Mouse (Mus musculus) brain, adult 2 months (tissue): ENCODE results near the gene Lcp2.

ENCODE experiments used
- DNase-seq: peaks from one replicate; pipeline ENCODE4 v3.0.0; 2011; ENCODE audit warnings: low read depth, low spot score

Lcp2 gene

DNA sequence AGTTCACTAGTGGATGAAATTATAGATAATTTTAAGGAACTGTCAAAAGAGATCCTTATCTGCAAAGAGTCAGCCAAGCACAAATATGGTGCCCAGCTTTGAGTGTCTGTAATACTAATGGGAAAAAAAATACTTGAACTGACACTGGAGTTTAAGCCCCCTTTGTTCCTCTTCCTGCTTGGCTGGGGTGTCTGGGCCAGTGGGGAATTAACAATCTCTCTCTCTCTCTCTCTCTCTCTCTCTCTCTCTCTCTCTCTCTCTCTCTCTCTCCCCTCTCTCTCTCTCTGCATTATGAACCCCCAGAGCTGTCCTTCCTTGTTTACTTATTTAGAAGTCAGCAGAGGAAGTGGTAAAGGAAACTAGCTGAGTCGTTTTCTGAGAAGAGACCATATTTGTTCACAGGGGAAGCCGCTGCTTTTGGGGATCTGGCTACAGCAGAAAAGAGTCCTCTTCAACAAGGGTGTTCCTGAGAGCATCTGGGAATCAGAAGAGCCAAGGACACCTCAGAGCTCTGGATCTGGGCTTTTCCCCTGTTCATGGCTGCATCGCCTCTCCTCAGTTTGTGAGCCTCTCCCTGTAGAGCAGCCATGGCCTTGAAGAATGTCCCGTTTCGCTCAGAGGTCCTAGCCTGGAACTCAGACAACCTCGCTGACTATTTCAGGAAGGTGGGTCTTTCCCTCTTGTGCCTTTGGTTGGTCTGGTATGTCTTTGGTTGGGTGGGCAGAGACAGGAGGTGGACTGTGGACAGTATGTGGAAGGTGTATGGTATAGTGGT lies at the start of gene Lcp2:
Gene Lcp2, plus strand, starts transcription at position 154 of the 775 bp plus-strand sequence.
- peak; percentile 23 for DNase-seq

DNA sequence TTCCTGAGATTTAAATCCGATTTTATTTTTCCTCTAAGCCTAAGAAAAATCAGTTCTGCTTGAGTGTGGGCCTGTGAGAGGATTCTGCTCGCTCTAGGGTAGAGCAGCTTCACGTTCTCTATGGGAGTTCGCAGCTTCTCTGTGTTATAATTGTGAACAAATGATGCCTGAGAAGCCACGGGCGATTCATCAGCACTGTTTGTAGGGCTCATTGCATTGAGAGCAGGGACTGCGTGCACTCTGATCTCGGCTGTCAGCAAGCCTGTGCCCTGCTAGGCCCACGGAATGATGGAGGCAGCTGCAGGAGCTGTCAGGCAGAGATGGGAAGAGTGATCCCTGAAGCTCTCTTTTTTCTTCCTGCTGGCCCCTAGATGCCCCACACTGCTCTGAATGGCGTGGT lies 48.5 kb upstream of the Lcp2 start:
- no peak for DNase-seq

DNA sequence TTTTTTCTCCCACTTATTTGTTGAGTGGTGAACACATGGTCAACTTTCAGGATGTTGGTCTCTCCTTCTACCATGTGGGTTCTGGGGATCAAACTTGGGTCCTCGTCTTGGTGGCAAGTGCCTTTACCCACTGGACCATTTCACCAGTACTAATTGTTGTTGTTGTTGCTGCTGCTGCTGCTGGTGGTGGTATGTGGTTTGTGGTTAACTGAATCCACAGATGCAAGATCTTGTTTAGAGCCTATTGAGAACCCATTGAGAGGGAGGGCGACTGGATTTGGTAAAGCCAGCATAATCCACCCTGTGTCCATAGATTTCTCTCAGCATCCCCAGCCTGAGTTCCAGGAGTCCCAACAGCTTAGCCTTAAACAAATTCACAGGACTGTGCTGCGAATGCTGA lies 46.3 kb upstream of the Lcp2 start:
- DNase-seq = no peak

DNA sequence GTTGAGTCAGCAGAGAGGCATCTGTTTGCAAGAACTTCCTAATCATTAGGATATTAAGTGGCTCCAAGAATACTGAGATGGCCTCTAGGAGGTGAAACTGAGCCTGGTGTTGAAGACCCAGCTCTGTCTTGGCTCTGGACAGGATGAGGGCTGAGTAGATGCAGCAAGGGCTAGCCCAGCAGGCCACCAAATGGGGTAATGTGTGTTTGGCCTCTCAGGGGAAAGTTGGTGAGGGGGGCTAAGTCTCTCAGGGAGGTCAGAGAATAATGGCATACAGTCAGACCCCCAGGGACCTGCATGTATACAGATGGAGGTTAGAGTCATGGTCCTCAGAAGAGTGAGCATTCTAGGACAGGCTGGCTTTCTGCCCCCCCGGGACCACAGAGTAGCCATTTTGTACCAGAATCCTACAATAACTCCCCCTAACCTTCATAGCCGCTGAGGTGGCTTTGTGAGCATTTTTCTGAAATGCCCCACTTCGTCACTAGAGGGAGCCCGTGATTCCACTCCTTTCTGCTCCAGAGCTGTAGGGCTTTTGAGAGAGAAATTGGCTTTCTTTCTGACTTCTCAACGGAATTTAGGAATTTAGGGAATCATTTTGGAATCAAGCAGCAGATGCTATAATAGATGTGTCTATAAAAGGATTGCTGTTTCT lies 44.7 kb upstream of the Lcp2 start:
- DNase-seq = peak; percentile 56

DNA sequence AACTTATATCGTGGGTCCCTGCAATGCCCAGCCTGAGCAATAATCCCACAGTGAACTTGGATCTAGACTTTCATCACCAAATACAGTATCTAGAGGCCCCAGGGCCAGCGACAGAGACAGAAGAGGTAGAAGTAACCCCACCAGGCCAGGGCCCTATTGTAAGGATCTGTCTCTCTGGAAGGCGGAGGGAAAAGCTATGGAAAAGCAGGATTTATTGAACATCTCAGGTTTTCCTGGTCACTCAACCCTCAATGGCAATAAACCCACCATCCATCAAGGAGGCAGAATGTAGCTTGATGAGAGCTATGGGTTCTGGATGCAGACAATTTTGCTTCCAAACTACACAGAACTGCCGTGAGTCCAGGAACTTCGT lies 44.1 kb upstream of the Lcp2 start:
- no peak for DNase-seq

DNA sequence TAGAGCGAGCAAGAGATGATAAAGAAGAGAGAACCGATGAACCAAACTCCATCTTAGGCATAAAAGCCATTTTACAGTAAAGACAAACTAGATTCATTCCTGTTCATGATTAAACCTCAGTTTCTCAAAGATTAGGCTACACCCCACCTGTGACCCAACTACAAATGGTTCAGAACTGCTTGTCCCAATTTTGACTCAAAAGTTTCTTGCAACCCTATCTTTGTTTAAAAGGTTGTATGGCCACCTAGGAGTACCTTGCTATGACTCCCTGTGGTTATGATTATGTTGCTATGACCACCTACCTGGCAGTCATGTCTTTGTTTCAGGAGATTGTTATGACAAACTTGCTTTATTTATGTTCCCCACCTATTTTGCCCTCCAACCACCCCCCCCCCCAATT lies 39.1 kb upstream of the Lcp2 start:
- no peak for DNase-seq

DNA sequence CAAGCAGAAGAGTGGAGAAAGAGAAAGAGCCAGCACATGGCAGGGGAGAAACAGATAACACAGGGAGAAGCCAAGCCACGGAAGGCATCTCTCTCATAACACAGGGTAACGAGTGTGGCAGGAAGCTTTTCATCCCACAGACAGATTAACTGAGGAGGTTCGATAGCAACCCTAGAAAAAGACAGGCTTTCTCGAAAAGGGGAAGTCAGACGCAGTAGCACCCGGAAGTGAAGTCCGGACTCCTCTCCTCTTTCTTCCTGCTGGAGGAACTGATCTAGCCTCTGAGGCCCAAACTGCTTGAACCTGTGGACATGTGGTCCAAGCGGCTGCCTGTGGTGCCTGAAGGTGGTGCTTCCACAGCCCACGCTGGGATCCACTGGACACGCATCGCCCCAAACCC lies 38.5 kb upstream of the Lcp2 start:
- peak; percentile 12 for DNase-seq

DNA sequence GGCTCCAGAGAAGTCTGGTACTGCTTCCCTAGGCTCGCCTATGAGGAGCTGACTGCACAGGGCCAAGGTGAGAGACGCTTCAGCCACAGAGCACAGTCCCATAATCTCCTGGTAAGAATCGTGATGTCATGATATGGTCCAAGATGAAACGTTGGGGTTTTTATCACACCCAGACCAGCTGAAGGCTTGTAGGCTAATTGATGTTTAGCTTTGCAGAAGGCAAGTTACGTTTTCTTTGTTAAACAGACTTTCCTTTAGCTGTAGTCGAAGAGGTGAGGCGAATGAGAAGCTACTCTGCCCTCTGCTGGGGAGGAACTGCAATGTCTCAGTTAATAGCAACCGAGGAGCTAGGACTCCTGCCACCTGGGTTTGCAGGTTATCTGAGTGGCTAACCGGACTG lies 38.0 kb upstream of the Lcp2 start:
- DNase-seq = peak; percentile 79

DNA sequence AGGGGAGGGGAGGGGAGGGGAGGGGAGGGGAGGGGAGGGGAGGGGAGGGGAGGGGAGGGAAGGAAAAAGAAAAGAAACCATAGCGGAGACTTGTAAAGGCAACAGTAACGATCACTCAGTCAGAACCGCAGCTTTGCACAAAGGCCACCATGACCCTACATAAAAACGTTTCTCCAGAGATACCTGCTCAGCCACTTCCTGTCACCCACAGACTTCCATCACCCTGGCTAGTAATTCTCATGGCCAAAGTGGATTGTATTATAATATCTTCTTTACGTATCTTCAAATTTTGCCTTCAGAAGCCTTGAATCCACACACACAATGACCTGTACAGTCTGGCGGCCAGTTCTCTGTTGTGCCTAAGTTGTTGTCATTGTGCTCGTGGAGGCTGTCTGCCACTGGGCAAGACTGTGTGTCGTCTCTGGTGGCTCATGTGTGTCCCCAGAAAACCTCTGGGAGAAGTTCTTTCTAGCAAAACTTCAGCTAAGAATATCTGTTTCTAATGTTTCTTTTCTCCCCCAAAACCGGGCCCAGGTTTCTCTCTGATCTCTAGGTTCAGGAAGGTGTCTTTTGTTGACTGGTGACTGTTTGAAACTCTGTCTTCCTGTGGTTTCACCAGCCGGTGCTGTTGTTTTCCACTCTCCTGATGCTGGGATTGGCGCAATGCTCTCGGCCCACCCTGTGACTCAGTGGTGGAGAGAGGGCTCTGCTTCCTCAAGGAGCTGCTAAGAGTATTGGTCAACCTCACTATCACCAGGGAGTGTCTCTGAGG lies 37.2 kb upstream of the Lcp2 start:
- DNase-seq = no peak

DNA sequence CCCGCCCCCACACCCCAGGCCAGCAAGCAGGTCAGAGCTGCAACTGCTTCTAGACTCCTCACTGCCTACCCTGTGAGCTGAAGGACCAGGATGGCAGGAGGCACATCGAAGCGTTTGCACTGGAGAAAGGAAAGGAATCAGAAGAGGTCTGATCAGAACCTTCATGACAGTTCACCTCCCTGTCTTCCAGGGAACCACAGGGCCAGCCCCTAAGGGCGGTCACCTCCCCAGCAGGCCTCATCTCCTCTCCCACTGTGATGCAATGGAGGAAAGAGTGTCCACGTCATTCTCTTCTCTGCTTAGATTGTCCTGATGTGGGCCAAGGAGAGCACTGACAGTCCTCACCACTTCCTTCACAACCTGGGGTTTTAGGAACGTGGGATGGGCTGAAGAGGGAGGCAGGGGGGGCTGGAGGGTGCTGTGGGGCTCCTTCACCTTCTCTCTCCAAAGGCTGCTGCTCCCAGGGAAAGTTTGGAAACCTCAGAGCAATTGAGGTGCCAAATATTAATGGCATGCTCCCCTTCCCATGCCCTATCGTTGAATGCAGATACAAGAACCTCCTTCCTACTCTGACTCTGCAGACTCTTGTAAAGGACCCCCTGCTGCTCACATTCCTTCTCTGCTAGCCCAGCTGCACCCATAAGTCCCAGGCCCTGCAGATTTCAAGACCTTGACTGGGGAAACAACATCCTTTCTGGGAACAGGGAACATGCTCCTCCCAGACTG lies 36.4 kb upstream of the Lcp2 start:
- DNase-seq = no peak

DNA sequence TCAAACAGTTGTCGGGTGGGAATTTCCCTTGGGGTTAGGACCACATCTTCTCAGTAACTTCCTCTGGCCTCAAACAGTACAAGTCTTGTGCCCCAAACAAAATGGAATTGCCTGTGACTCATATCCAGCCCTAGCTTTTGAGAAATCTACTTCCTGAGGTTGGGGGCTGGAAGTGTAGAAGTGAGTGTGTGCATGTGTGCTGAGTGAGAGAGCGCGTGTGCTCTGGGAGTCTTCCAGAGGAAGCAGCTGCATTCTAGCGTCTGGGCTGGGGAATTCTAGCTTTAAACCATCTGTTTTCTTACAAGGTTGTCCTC lies 35.9 kb upstream of the Lcp2 start:
- DNase-seq = peak; percentile 78

DNA sequence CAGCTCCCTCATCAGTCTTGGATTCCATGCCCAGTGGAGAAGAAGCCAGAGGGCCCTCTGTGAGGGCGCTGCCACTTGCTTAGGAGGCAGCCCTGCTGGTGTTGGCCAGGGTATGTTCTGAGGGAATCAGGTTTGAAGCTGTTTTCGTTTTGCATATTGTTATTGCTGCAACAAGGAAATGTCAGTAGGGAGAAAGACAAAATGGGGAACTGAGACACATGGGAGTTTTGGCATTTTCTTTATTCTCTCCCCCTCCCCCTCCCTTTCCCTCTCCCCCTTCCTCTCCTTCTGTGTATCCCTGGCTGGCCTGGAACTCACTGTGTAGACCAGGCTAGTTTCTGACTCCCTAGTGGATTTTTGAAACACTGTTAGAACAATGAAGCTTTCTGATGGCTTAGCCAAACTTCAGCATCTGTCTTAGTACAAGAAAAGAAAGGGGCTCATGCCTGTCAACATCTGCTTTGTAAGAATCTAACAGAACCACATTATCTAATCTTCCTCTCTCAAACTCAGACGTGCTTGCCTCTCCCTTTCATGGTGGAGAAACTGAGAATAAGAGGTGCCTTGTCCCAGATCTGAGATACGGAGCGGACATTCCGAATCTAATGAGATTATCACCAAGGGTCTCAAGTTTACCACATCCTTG lies 34.6 kb upstream of the Lcp2 start:
- no peak for DNase-seq

DNA sequence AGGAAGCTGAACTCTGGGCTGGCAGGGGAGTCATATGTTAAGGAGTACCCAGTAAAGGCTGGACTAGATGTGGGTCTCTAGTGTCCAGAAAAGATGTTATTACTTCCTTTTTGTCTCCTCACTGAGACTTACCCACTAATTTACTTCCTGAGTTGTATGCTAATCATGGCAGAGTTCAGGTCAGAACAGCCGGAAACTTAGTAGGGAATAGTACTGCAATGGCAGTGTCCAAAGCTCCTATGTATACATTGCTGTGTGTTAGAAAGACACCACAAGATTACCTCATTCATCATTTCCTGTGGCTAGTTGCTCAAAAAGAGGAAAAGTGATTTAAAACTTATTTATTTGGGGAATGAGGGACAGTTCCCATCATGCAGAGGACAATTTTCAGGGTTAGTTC lies 21.6 kb upstream of the Lcp2 start:
- no peak for DNase-seq

DNA sequence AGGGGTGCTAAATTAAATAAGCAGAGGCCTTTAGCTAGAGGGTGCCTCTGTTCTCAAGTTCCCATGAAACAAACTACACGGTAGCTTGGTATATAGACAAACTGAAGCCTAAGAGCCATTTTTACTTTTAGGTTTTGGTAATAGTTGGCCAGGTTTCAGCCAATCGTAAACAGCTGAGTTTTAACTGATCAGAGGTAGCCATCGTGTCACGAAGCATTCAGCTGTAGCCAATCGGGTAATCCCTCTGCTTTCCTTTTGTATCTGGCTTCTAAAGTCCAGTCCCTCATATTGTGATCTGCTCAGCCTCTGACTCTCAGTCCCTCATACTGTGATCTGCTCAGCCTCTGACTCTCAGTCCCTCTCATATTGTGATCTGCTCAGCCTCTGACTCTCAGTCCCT lies 17.1 kb upstream of the Lcp2 start:
- no peak for DNase-seq

DNA sequence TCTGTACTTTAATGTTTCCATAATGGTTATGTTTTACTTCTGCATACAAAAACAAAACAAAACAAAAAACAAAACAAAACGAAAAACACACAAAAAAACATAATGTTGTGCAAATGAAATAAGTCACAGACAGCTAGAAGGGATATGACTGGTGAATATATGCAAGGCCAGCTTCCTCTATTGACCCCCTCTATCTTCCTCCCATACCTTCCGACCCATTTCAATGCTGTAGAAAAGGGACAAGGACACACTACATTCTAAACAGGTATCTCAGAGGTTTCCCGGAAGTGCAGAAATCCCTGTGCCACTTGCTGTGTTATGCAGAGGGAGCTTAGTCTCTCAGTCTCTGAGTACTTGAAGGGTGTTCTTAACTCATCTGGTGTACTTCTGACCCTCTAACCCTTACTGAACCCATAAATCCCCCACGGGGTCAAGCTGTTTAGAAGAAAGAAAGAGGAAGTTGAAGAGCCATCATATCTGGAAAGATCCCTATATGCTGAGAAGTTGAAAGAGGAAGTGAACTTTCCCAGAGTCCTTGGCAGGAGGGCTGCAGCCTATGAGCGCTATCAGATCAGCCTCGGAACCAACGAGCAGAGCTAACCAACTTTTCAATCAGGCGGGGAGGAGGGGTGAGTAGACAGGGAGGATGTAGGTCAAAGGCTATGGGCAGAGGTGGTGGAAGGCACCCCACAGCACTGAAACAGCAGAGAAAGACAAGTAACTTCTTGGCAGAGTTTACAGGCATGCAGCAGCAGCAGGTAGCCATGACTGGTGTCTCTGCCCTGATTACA lies 15.5 kb upstream of the Lcp2 start:
- DNase-seq = peak; percentile 26

DNA sequence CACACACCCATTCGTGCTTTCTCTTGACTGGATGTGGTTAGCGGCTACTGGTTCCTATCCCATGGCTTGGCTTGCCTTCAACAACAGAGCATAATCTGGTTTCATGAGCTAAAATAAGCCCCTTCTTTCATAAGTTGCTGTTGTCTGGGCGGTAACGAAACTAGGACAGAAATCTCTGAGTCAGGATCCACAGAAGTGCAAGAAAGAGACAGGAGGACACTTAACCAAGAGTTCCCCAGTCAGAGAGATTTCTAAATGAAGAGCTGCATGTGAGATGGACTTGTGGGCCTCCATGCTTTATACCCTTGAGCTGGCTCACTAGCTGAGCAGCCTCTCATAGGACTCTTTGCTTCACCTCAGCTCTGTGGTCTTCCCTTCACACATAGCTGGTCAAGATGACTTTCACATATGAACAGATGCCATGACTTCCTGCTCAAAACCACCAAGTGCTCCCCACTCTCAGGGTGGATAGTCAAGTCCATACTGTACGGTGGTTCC lies 12.7 kb upstream of the Lcp2 start:
- peak; percentile 82 for DNase-seq

DNA sequence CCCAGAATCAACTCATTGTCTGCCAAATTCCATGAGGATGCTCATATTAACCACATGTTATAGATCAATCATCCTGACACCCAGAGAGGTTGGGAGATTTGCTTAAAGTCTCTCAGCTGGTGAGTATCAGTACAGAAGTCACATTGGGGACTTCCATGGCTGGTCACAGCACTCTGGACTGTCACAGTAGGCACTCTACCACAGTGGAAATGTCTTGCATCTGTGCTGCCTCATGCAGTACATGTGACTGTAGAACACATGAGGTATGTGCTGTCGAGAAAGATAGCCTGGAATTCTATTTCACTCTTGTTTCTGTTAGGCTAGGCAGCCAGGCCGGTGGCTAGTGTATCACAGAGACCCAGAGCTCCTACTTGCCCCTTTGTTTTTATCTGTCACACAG lies 11.9 kb upstream of the Lcp2 start:
- no peak for DNase-seq

DNA sequence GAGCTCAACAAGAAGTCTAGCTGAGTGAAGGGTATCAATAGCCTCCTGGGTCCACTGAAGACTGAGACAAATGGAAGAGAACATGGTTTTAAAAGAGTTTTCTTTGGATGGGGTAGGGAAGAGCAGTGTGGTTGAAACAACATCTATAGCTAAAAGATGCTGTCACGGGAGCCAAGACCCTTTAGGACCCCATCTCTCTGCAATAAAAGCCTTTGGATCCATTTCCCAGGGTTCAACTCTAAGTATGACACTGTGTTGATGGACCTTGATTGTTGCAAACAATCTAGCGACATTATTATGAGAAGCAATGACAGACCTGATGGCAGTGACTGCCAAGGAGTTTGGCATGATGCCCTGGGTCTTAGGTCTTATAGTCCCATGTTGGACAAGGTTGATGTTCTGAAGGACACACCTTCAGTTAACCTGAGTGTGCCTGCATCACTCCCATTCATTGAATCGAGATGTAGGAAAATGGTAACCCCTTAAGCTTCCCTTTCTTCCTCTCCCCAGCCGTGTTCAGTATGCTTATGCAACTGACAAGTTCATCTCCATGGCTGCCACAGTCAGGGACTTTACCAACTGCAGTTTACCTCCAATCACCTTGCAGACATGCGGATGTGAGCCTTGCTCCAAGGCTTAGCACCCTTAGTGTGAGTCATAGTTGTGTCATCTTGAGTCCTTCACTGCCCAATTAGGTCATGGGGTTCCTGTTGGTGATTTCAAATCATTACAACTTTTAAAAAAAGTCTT lies 10.6 kb upstream of the Lcp2 start:
- no peak for DNase-seq

DNA sequence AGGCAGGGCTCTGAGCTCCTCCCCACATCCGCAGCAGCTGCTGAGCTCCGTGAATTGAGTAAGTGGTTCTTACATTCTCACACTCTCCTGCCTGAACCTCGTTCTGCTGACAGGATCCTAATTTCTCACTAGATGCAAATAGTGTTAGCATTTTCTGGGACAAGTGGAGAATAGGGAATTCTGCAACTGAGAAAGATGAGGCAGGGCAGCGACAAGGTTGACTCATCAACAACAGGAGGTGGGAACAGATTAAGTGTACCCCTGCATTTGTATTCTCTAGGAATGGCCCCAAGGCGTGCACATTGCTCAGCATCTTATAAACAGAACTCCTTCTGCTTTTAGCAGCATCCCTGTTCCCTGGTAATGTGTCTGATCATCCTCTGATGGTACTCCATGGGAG lies 6.7 kb upstream of the Lcp2 start:
- DNase-seq = peak; percentile 66

DNA sequence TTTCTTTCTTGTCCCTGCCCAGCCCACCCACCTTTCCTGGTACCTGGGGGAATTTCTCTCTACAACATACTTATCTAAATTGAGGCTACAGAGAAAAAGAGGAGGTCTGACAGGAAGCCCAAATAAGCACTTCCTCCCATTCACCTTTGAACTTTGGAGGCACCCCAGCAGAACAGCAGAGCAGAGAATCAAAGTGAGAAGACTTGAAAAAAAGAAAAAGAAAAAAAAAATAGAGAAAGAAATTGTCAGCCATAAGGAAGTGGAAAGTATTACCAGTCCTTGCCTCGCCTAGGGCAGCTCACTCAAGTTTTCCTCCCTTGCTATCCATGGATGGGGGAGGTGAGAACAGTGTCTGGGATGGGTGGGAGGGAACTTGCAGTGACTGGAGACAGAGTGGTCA lies 3.9 kb upstream of the Lcp2 start:
- DNase-seq = no peak
